Mouse (Mus musculus) left cerebral cortex, adult 18-20 months (tissue): ENCODE data around the gene Preb. TPM values are rescaled to one million over a fixed set of nuclear protein-coding genes. Genes with fewer than 3 reads are reported as not detected.

Source experiments
- DNase-seq, 2 experiments: peaks; one replicate each; pipeline ENCODE4 v3.0.0; 2021 to 2022; ENCODE audit warnings: low spot score in 2 of 2, mixed read lengths in 1 of 2
- total RNA-seq, 2 experiments: library from RNA; stranded (reverse); gene quantifications; 2 replicates each; pipeline ENCODE4 v1.2.3; 2021

The Preb gene
- total RNA-seq, 2 experiments from 2014 or later = 121 to 133 TPM

DNA sequence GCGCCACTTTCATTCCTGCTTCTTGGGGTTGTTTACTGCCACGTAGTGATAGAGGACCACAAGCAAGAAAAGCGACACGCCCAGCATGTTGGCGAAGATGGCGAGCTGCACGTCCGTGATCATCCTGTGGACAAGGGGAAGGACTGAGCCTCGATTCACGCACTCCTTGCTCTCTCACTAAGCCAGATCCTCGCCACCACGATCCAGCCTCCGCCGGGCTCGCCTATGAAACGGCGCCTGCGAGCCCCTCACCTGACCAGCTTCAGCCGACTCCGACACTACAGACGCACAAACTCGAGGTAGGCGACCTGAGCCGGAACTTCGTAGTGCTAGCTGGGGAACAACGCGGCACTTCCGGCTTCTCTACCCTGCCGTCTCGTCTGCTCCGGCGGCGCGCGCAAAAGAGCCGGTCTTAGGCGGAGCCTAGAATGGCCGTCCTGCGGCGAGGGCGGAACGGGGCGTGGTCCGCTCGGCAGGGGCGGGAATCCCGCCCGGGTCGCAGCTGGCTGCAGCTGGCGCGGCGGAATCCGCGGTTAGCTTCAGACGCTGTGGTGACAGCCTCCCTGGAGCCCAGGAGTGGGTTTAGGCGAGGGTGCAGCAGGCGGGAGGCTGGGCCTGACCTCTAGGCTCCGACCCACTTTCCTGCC is 52.6 kb downstream of the Preb start, which contains the start of gene Ost4:
Ost4 (minus strand) TSS at position 376 of the 647 bp plus-strand sequence.
- DNase-seq = peak; percentile 95 to 98

DNA sequence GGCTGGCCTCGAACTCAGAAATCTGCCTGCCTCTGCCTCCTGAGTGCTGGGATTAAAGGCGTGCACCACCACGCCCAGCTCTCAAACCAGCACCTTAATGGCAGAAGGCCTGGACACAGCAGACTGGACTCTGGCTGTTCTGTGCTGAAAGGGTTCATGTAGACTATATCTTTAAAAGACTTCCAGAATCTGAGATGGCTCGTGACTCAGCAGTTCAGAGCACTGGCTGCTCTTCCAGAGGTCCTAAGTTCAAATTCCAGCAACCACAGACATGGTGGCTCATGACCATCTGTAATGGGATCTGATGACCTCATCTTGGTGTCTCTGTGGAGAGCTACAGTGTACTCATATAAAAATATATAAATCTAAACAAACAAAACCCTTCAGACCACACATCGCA is 58.3 kb downstream of the Preb start:
- no peak for DNase-seq

Other genes with a start within 250 kb of the Preb start
- gene Dpysl5, start 248.8 kb downstream of the Preb start, total RNA-seq = 10 to 100 TPM; 18.2 to 20.6 TPM
- 100 to 1,000 TPM; 221 to 228 TPM for gene Mapre3, start 145.7 kb downstream of the Preb start, total RNA-seq
- gene Tmem214, start 92.3 kb downstream of the Preb start, total RNA-seq = 10 to 100 TPM; 63.7 to 68.0 TPM
- 10 to 100 TPM; 15.6 to 16.4 TPM for gene Agbl5, start 71.7 kb downstream of the Preb start, total RNA-seq
- gene Ost4, start 52.6 kb downstream of the Preb start, total RNA-seq = 100 to 1,000 TPM; 103 to 111 TPM
- gene Emilin1, start 47.0 kb downstream of the Preb start, total RNA-seq = 1 to 10 TPM; 2.6 to 3.6 TPM
- gene Khk, start 38.9 kb downstream of the Preb start, total RNA-seq = 10 to 100 TPM; 15.8 to 19.3 TPM
- gene Cgref1, start 14.8 kb downstream of the Preb start, total RNA-seq = 10 to 100 TPM; 26.1 to 28.6 TPM
- under 1 TPM; 0.14 to 0.16 TPM for gene Tcf23, start 8.3 kb upstream of the Preb start, total RNA-seq
- gene Atraid, start 88.0 kb upstream of the Preb start, total RNA-seq = 10 to 100 TPM; 70.6 to 73.8 TPM
- 10 to 100 TPM; 19.3 to 20.9 TPM for gene Slc5a6, start 88.6 kb upstream of the Preb start, total RNA-seq
- 10 to 100 TPM; 19.2 to 24.4 TPM for gene Cad, start 94.4 kb upstream of the Preb start, total RNA-seq
- not detected for gene Dnajc5g, start 145.9 kb upstream of the Preb start, total RNA-seq
- gene Slc30a3, start 147.9 kb upstream of the Preb start, total RNA-seq = 100 to 1,000 TPM; 145 to 165 TPM
- 1 to 10 TPM; 1.7 to 1.9 TPM for gene Trim54, start 156.4 kb upstream of the Preb start, total RNA-seq
- gene Ucn, start 178.5 kb upstream of the Preb start, total RNA-seq = 1 to 10 TPM; 1.4 to 2.8 TPM
- gene Mpv17, start 193.9 kb upstream of the Preb start, total RNA-seq = 10 to 100 TPM; 46.9 to 51.8 TPM
- gene Gm29609, start 219.6 kb upstream of the Preb start, total RNA-seq = 1 to 10 TPM; 3.0 to 4.4 TPM
- 10 to 100 TPM; 50.5 to 53.6 TPM for gene Gtf3c2, start 219.8 kb upstream of the Preb start, total RNA-seq
- gene Snx17, start 232.9 kb upstream of the Preb start, total RNA-seq = 10 to 100 TPM; 77.5 to 80.3 TPM
- gene Eif2b4, start 233.1 kb upstream of the Preb start, total RNA-seq = 10 to 100 TPM; 35.4 to 40.1 TPM
- gene Zfp513, start 241.9 kb upstream of the Preb start, total RNA-seq = 10 to 100 TPM; 24.2 to 28.7 TPM